Mouse (Mus musculus): ENCODE data around the gene Fez2. TPM values are rescaled to one million over a fixed set of nuclear protein-coding genes. Genes with fewer than 3 reads are reported as not detected.

The Fez2 gene
- polyA plus RNA-seq, 1 experiment from 2014 or later = 18.7 TPM

DNA sequence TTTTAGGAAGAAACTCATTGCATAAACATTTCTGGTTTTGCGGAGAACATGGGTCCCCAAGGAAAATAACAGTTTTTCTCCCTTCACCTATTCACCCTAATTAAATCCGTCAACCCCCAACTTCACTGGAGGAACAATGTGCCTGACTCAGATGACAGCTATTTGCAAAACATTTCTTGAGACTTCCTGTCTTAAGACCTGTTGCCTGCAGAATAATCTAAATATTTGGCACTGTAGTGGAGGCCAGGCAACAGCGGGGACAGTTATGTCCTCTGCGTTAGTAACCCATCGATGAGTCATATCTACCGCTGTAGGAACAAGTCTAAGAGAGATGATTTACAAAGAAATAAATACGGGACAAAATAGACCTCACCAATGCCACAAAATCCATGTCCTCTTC, 26.9 kb upstream of the Fez2 start:
- no peaks in the 10 kb centered on the region for H3K4me1 ChIP-seq (replicated peaks)
- H3K9ac ChIP-seq = no peak overlapping the region
- no peak overlapping the region for H3K27ac ChIP-seq (replicated peaks)
- no peaks in the 10 kb centered on the region for H3K36me3 ChIP-seq (replicated peaks)
- no peak overlapping the region for H3K4me2 ChIP-seq
- H3K4me3 ChIP-seq (replicated peaks) = no peak overlapping the region
- ATAC-seq (ENCODE audit: insufficient read depth) = no peak
- H3K27me3 ChIP-seq = no peaks in the 10 kb centered on the region
- no peaks in the 10 kb centered on the region for H3K9me3 ChIP-seq (replicated peaks)
- WGBS (ENCODE audit: insufficient replicate concordance) = 65% methylated on average over 7 of the region's 7 CpGs

- H3K9ac ChIP-seq = no peak overlapping the region
- no peaks in the 10 kb centered on the region for H3K9me3 ChIP-seq (replicated peaks)
- no peaks in the 10 kb centered on the region for H3K36me3 ChIP-seq (replicated peaks)
- ATAC-seq (ENCODE audit: insufficient read depth) = no peak
- no peak overlapping the region for H3K4me3 ChIP-seq (replicated peaks)
- H3K27me3 ChIP-seq = no peaks in the 10 kb centered on the region
- no peak overlapping the region for H3K4me2 ChIP-seq
- H3K27ac ChIP-seq (replicated peaks) = no peak overlapping the region
- 76% methylated on average over 2 of the region's 2 CpGs for WGBS (ENCODE audit: insufficient replicate concordance)
- H3K4me1 ChIP-seq (replicated peaks) = no peaks in the 10 kb centered on the region
These were observed 22.8 kb upstream of the Fez2 start for GRCm38 (mm10) chr17:78440771-78441170.

DNA sequence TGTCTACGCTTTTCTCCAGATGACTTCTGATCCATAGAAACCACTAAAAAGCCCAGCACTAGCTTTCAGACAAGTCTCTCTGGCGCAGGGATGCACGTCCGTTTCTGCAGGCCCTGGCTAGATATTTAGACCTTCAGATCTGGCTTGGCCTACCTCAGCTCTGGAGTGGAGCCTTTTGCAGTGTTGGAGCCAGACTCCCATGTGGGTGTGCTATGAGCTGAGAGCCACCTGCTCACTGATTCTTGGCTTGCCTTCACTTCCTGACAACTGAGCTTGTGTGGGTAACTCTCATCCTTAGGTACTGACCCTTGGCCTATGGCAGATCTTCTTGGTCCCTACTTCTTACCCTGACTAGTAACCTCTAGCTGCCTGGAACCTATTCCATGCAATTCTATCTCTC, 19.2 kb upstream of the Fez2 start:
- ATAC-seq (ENCODE audit: insufficient read depth) = no peak
- no peak overlapping the region for H3K4me3 ChIP-seq (replicated peaks)
- H3K27ac ChIP-seq (replicated peaks) = no peak overlapping the region
- 70% methylated on average over 4 of the region's 4 CpGs for WGBS (ENCODE audit: insufficient replicate concordance)
- no peaks in the 10 kb centered on the region for H3K9me3 ChIP-seq (replicated peaks)
- H3K4me1 ChIP-seq (replicated peaks) = no peaks in the 10 kb centered on the region
- H3K36me3 ChIP-seq (replicated peaks) = no peaks in the 10 kb centered on the region
- H3K27me3 ChIP-seq = no peaks in the 10 kb centered on the region
- no peak overlapping the region for H3K4me2 ChIP-seq
- no peak overlapping the region for H3K9ac ChIP-seq

DNA sequence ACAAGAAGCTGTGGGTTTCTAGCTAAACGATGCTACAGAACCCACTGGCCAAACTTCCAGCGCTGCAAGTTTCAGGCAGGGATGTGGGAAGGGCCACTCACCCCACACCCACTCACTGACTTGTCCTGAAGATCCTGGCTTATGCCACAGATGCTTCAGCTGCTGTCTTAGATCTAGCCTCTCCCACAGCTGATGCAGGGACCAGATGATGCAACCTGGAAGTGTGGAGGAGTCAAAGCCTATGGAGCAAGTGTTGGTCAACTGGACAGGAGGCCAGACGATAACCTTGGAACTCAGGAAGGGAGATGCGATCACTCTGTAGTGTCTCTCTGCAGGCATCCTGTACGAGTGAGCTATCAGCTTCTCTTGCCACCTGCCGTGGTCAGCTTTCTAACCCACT, 17.7 kb upstream of the Fez2 start:
- H3K36me3 ChIP-seq (replicated peaks) = no peaks in the 10 kb centered on the region
- ATAC-seq (ENCODE audit: insufficient read depth) = no peak
- H3K9ac ChIP-seq = no peak overlapping the region
- H3K27ac ChIP-seq (replicated peaks) = no peak overlapping the region
- no peaks in the 10 kb centered on the region for H3K9me3 ChIP-seq (replicated peaks)
- no peak overlapping the region for H3K4me2 ChIP-seq
- 58% methylated on average over 6 of the region's 6 CpGs for WGBS (ENCODE audit: insufficient replicate concordance)
- H3K27me3 ChIP-seq = no peaks in the 10 kb centered on the region
- H3K4me3 ChIP-seq (replicated peaks) = no peak overlapping the region
- no peaks in the 10 kb centered on the region for H3K4me1 ChIP-seq (replicated peaks)

GRCm38 (mm10) chr17:78434746-78435145, 16.8 kb upstream of the Fez2 start:
- H3K36me3 ChIP-seq (replicated peaks) = no peaks in the 10 kb centered on the region
- no peak for ATAC-seq (ENCODE audit: insufficient read depth)
- no peak overlapping the region for H3K9ac ChIP-seq
- H3K27ac ChIP-seq (replicated peaks) = no peak overlapping the region
- 12% methylated on average over 1 of the region's 1 CpGs for WGBS (ENCODE audit: insufficient replicate concordance)
- no peaks in the 10 kb centered on the region for H3K9me3 ChIP-seq (replicated peaks)
- H3K27me3 ChIP-seq = no peaks in the 10 kb centered on the region
- no peak overlapping the region for H3K4me3 ChIP-seq (replicated peaks)
- H3K4me2 ChIP-seq = no peak overlapping the region
- H3K4me1 ChIP-seq (replicated peaks) = no peaks in the 10 kb centered on the region

GRCm38 (mm10) chr17:78430374-78430773, 12.4 kb upstream of the Fez2 start:
- H3K4me1 ChIP-seq (replicated peaks) = no peaks in the 10 kb centered on the region
- WGBS (ENCODE audit: insufficient replicate concordance) = 43% methylated on average over 8 of the region's 8 CpGs
- ATAC-seq (ENCODE audit: insufficient read depth) = no peak

GRCm38 (mm10) chr17:78429051-78429450, 11.1 kb upstream of the Fez2 start:
- no peaks in the 10 kb centered on the region for H3K9me3 ChIP-seq (replicated peaks)
- H3K9ac ChIP-seq = no peak overlapping the region
- 66% methylated on average over 4 of the region's 4 CpGs for WGBS (ENCODE audit: insufficient replicate concordance)

More at GRCm38 (mm10) chr17:78430374-78430773, 12.4 kb upstream of the Fez2 start:
- Histone ChIP-seq H3K4me2 (no peak overlapping the region), H3K27me3 (no peaks in the 10 kb centered on the region), H3K4me3 (replicated peaks) (no peak overlapping the region), H3K27ac (replicated peaks) (no peak overlapping the region), H3K36me3 (replicated peaks) (no peaks in the 10 kb centered on the region), H3K9ac (no peak overlapping the region), H3K9me3 (replicated peaks) (no peaks in the 10 kb centered on the region)

GRCm38 (mm10) chr17:78425026-78425425, 7.1 kb upstream of the Fez2 start:
- ATAC-seq (ENCODE audit: insufficient read depth) = no peak
- WGBS (ENCODE audit: insufficient replicate concordance) = 61% methylated on average over 8 of the region's 8 CpGs
- H3K9ac ChIP-seq = no peak overlapping the region

More at GRCm38 (mm10) chr17:78429051-78429450, 11.1 kb upstream of the Fez2 start:
- H3K36me3 ChIP-seq (replicated peaks) = no peaks in the 10 kb centered on the region
- ATAC-seq (ENCODE audit: insufficient read depth) = no peak
- no peak overlapping the region for H3K4me2 ChIP-seq
- H3K27ac ChIP-seq (replicated peaks) = no peak overlapping the region
- no peak overlapping the region for H3K4me3 ChIP-seq (replicated peaks)
- no peaks in the 10 kb centered on the region for H3K4me1 ChIP-seq (replicated peaks)
- H3K27me3 ChIP-seq = no peaks in the 10 kb centered on the region

GRCm38 (mm10) chr17:78419216-78419615, 1.3 kb upstream of the Fez2 start:
- Histone ChIP-seq H3K27me3 (no peaks in the 10 kb centered on the region), H3K36me3 (replicated peaks) (no peaks in the 10 kb centered on the region), H3K4me1 (replicated peaks) (peaks cover 44% of the 10 kb centered on the region), H3K4me3 (replicated peaks) (no peak overlapping the region), H3K27ac (replicated peaks) (no peak overlapping the region), H3K4me2 (no peak overlapping the region), H3K9ac (no peak overlapping the region), H3K9me3 (replicated peaks) (no peaks in the 10 kb centered on the region)
- no peak for ATAC-seq (ENCODE audit: insufficient read depth)
- 15% methylated on average over 4 of the region's 4 CpGs for WGBS (ENCODE audit: insufficient replicate concordance)

More at GRCm38 (mm10) chr17:78425026-78425425, 7.1 kb upstream of the Fez2 start:
- H3K9me3 ChIP-seq (replicated peaks) = no peaks in the 10 kb centered on the region
- no peak overlapping the region for H3K4me2 ChIP-seq
- no peaks in the 10 kb centered on the region for H3K4me1 ChIP-seq (replicated peaks)
- H3K27ac ChIP-seq (replicated peaks) = no peak overlapping the region
- H3K27me3 ChIP-seq = no peaks in the 10 kb centered on the region
- no peaks in the 10 kb centered on the region for H3K36me3 ChIP-seq (replicated peaks)
- no peak overlapping the region for H3K4me3 ChIP-seq (replicated peaks)

DNA sequence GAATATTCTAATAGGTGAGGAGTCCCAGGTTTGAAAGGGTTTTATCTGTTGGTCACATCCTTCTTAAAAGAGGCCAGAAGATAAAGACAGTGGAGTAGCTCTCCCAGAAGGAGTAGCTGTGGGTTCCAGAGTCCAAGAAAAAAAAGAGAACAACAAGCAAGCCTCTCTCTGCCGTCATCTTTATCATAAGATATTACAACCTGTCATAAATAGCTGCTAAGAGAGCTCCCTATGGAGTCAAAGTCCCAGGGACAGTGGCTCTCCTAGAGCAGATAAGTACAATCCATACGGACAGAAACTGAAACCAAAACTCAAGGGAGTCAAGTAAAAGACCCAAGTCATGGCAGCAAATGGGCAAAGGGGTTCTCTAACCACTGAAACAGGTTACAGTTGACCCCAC, 2.7 kb downstream of the Fez2 start:
- no peak overlapping the region for H3K9ac ChIP-seq
- H3K4me3 ChIP-seq (replicated peaks) = no peak overlapping the region
- H3K36me3 ChIP-seq (replicated peaks) = peaks cover 20% of the 10 kb centered on the region
- H3K27me3 ChIP-seq = no peaks in the 10 kb centered on the region
- WGBS (ENCODE audit: insufficient replicate concordance) = 38% methylated on average over 2 of the region's 2 CpGs
- peaks cover 44% of the 10 kb centered on the region for H3K4me1 ChIP-seq (replicated peaks)
- H3K27ac ChIP-seq (replicated peaks) = no peak overlapping the region
- no peaks in the 10 kb centered on the region for H3K9me3 ChIP-seq (replicated peaks)
- no peak for ATAC-seq (ENCODE audit: insufficient read depth)
- peak overlapping the region; percentile 80 for H3K4me2 ChIP-seq

- no peaks in the 10 kb centered on the region for H3K9me3 ChIP-seq (replicated peaks)
- H3K27ac ChIP-seq (replicated peaks) = no peak overlapping the region
- no peak overlapping the region for H3K9ac ChIP-seq
- no peak overlapping the region for H3K4me2 ChIP-seq
- 81% methylated on average over 2 of the region's 2 CpGs for WGBS (ENCODE audit: insufficient replicate concordance)
- no peak overlapping the region for H3K4me3 ChIP-seq (replicated peaks)
- no peak for ATAC-seq (ENCODE audit: insufficient read depth)
- peaks cover 15% of the 10 kb centered on the region for H3K4me1 ChIP-seq (replicated peaks)
- peaks cover 34% of the 10 kb centered on the region for H3K36me3 ChIP-seq (replicated peaks)
- no peaks in the 10 kb centered on the region for H3K27me3 ChIP-seq
These were observed 8.1 kb downstream of the Fez2 start for GRCm38 (mm10) chr17:78409900-78410299.

DNA sequence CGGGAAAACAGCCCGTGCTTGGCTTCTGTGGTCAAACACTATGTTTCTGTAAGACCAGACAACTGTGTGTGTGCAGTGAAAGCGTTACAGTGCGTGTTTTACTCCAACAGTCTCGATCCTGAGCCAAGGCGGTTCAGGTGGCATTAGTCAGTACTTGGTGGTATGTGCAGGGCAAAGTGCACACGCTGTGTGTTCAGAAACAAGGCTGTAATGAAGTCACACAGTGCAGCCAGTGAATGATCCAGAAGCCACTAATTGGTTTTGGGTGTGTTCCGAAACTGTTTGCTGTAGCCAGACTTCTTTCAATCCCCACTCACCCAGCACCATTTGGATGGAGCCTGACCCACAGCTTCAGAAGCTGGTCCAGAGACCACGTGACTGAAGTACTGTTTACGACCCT, 9.6 kb downstream of the Fez2 start:
- H3K9me3 ChIP-seq (replicated peaks) = no peaks in the 10 kb centered on the region
- no peak overlapping the region for H3K4me2 ChIP-seq
- H3K27me3 ChIP-seq = no peaks in the 10 kb centered on the region
- no peak for ATAC-seq (ENCODE audit: insufficient read depth)
- H3K4me3 ChIP-seq (replicated peaks) = no peak overlapping the region
- peaks cover 45% of the 10 kb centered on the region for H3K36me3 ChIP-seq (replicated peaks)
- 80% methylated on average over 10 of the region's 10 CpGs for WGBS (ENCODE audit: insufficient replicate concordance)
- H3K9ac ChIP-seq = no peak overlapping the region
- H3K27ac ChIP-seq (replicated peaks) = no peak overlapping the region
- H3K4me1 ChIP-seq (replicated peaks) = peaks cover 10% of the 10 kb centered on the region; the same call in 1 of the 2 replicates

Data from liver, embryonic 15.5 days (tissue).